Comparison of ENCODE assay signal across 18 mouse cellular contexts in genomic region chr17:11029348-11029747, GRCm38 (mm10).
DNase-seq lines count a peak whose midpoint lies in the region; ATAC-seq and TF ChIP-seq lines count a peak whose summit lies in the region.
"Had no signal": no experiment of that assay in that cellular context is flagged by ENCODE, and none has a peak within 500 bp of the region (broad histone marks: within the 10 kb centered on the region; RNA-seq: fewer than 3 reads in every experiment).

No protein-coding gene starts in this region.

- peak; percentile 20; the same call in 1 of the 2 replicates for TF ChIP-seq CTCF in liver, embryonic 14.5 days (IDR thresholded peaks at IDR 0.05; ENCODE audit: low read depth)
- peak; percentile 19 to 61 (median 55); a peak in 5 of 6 replicates for TF ChIP-seq CTCF in MEL (IDR thresholded peaks at IDR 0.05 in 2 of 3, conservative IDR thresholded peaks at IDR 0.05 in 1 of 3; ENCODE audit: control insufficient read depth in 1 of 3, insufficient read depth in 1 of 3, low read depth in 2 of 3, low read length in 3 of 3, poor library complexity in 1 of 3, severe bottlenecking in 1 of 3)
- TF ChIP-seq CTCF in lung, postnatal 0 days (IDR thresholded peaks at IDR 0.05) = no peak; the same call in 1 of the 2 replicates

- peak; percentile 13 for DNase-seq in embryo, embryonic 10.5 days (ENCODE audit: low spot score)
- DNase-seq in embryo, embryonic 11 days = no peak
- DNase-seq in liver, embryonic 14.5 days (ENCODE audit: low read depth in 3 of 3, low spot score in 3 of 3) = no peak
- peak; percentile 40 for DNase-seq in MEL (ENCODE audit: low read depth, low spot score)
- peak; percentile 4 for DNase-seq in mesoderm, embryonic 11.5 days (ENCODE audit: low read depth, low spot score)
- DNase-seq in lung, postnatal 0 days (ENCODE audit: low spot score) = no peak
- DNase-seq: cerebellum, postnatal 36 days; heart, postnatal 10 days; kidney, adult 8-10 months; right cerebral cortex, adult 18-20 months; thymus, postnatal 14 days had no signal

- H3K27ac ChIP-seq in liver, embryonic 14.5 days = no peak overlapping the region
- H3K27ac ChIP-seq in liver, embryonic 12.5 days = no peak overlapping the region
- H3K27ac ChIP-seq in MEL (ENCODE audit: control insufficient read depth, low read depth, low read length) = no peak overlapping the region
- H3K27ac ChIP-seq in lung, postnatal 0 days (ENCODE audit: low read length) = no peak overlapping the region
- no peak overlapping the region for H3K27ac ChIP-seq in heart, embryonic 12.5 days (ENCODE audit: poor library complexity, severe bottlenecking)
- H3K27ac ChIP-seq: forebrain, embryonic 13.5 days; hindbrain, embryonic 15.5 days; left cerebral cortex, adult 2 months; midbrain, embryonic 13.5 days had no signal

- ATAC-seq in liver, embryonic 14.5 days (ENCODE audit: insufficient read depth) = no peak
- no peak for ATAC-seq in liver, embryonic 12.5 days
- no peak for ATAC-seq in lung, postnatal 0 days
- ATAC-seq in heart, embryonic 12.5 days (ENCODE audit: insufficient number of reproducible peaks, low FRiP score) = no peak
- ATAC-seq: forebrain, embryonic 13.5 days; midbrain, embryonic 13.5 days had no signal

- no peaks in the 10 kb centered on the region for H3K79me2 ChIP-seq in MEL (ENCODE audit: control insufficient read depth, insufficient read depth, low read length, poor library complexity)

- TF ChIP-seq RAD21 in MEL (IDR thresholded peaks at IDR 0.05; ENCODE audit: low read depth, low read length) = peak; percentile 55

- no peak overlapping the region for H3K4me3 ChIP-seq in liver, embryonic 14.5 days (ENCODE audit: insufficient read depth in 1 of 2, low read depth in 2 of 2, low read length in 2 of 2)
- no peak overlapping the region for H3K4me3 ChIP-seq in liver, embryonic 12.5 days
- no peak overlapping the region for H3K4me3 ChIP-seq in MEL (ENCODE audit: control insufficient read depth in 1 of 2, insufficient read depth in 1 of 2, low read depth in 2 of 2, low read length in 2 of 2)
- H3K4me3 ChIP-seq in lung, postnatal 0 days (ENCODE audit: low read depth, low read length) = no peak overlapping the region
- H3K4me3 ChIP-seq in heart, embryonic 12.5 days = no peak overlapping the region
- H3K4me3 ChIP-seq: forebrain, embryonic 13.5 days; hindbrain, embryonic 15.5 days; left cerebral cortex, adult 2 months; limb, embryonic 13.5 days; midbrain, embryonic 13.5 days had no signal

- H3K4me2 ChIP-seq in liver, embryonic 14.5 days (ENCODE audit: low read depth) = no peak overlapping the region
- no peak overlapping the region for H3K4me2 ChIP-seq in liver, embryonic 12.5 days
- H3K4me2 ChIP-seq in lung, postnatal 0 days (replicated peaks; ENCODE audit: low read depth, low read length) = no peak overlapping the region
- no peak overlapping the region for H3K4me2 ChIP-seq in heart, embryonic 12.5 days
- H3K4me2 ChIP-seq: forebrain, embryonic 13.5 days; hindbrain, embryonic 15.5 days; limb, embryonic 13.5 days; midbrain, embryonic 13.5 days had no signal

- no peaks in the 10 kb centered on the region for H3K27me3 ChIP-seq in liver, embryonic 14.5 days (ENCODE audit: control insufficient read depth, insufficient read depth, low read length)
- H3K27me3 ChIP-seq in liver, embryonic 12.5 days (replicated peaks) = no peaks in the 10 kb centered on the region
- H3K27me3 ChIP-seq in MEL (ENCODE audit: control insufficient read depth in 1 of 2, insufficient read depth in 2 of 2, low read length in 2 of 2) = no peaks in the 10 kb centered on the region
- H3K27me3 ChIP-seq in lung, postnatal 0 days (replicated peaks; ENCODE audit: insufficient read depth, low read length) = no peaks in the 10 kb centered on the region
- no peaks in the 10 kb centered on the region for H3K27me3 ChIP-seq in heart, embryonic 12.5 days (replicated peaks)
- H3K27me3 ChIP-seq: forebrain, embryonic 13.5 days; hindbrain, embryonic 15.5 days; limb, embryonic 13.5 days; midbrain, embryonic 13.5 days had no signal

- no peaks in the 10 kb centered on the region for H3K9me3 ChIP-seq in liver, embryonic 14.5 days (ENCODE audit: control insufficient read depth, low read length)
- no peaks in the 10 kb centered on the region for H3K9me3 ChIP-seq in liver, embryonic 12.5 days (replicated peaks)
- no peaks in the 10 kb centered on the region for H3K9me3 ChIP-seq in MEL (replicated peaks; ENCODE audit: insufficient read depth, low read length)
- H3K9me3 ChIP-seq in lung, postnatal 0 days (ENCODE audit: low read length) = no peaks in the 10 kb centered on the region
- H3K9me3 ChIP-seq in heart, embryonic 12.5 days (replicated peaks) = no peaks in the 10 kb centered on the region
- H3K9me3 ChIP-seq: forebrain, embryonic 13.5 days; hindbrain, embryonic 15.5 days; limb, embryonic 13.5 days; midbrain, embryonic 13.5 days had no signal

- no peak for TF ChIP-seq POLR2A in MEL (IDR thresholded peaks at IDR 0.05; ENCODE audit: control insufficient read depth in 1 of 2, insufficient read depth in 1 of 2, low read depth in 1 of 2, low read length in 2 of 2, poor library complexity in 1 of 2)

- 82% methylated on average over 4 of the region's 4 CpGs for WGBS in liver, embryonic 14.5 days (ENCODE audit: insufficient replicate concordance)
- 86% methylated on average over 4 of the region's 4 CpGs for WGBS in liver, embryonic 12.5 days (ENCODE audit: insufficient replicate concordance)
- WGBS in lung, postnatal 0 days = 95% methylated on average over 4 of the region's 4 CpGs
- 92% methylated on average over 4 of the region's 4 CpGs for WGBS in heart, embryonic 12.5 days

- no peaks in the 10 kb centered on the region for H3K4me1 ChIP-seq in liver, embryonic 14.5 days (replicated peaks; ENCODE audit: control insufficient read depth in 2 of 2, insufficient read depth in 2 of 2, low read length in 1 of 2)
- H3K4me1 ChIP-seq in liver, embryonic 12.5 days = no peaks in the 10 kb centered on the region
- no peaks in the 10 kb centered on the region for H3K4me1 ChIP-seq in MEL (ENCODE audit: control insufficient read depth in 1 of 2, insufficient read depth in 2 of 2, low read length in 2 of 2)
- no peaks in the 10 kb centered on the region for H3K4me1 ChIP-seq in lung, postnatal 0 days (ENCODE audit: insufficient read depth, low read depth, low read length)
- no peaks in the 10 kb centered on the region for H3K4me1 ChIP-seq in heart, embryonic 12.5 days (replicated peaks)
- H3K4me1 ChIP-seq: forebrain, embryonic 13.5 days; hindbrain, embryonic 15.5 days; midbrain, embryonic 13.5 days had no signal

- no peak for TF ChIP-seq EP300 in liver, embryonic 14.5 days (IDR thresholded peaks at IDR 0.05; ENCODE audit: low read depth)
- TF ChIP-seq EP300 in MEL (IDR thresholded peaks at IDR 0.05; ENCODE audit: low read depth in 1 of 2, low read length in 2 of 2) = no peak
- no peak for TF ChIP-seq EP300 in lung, postnatal 0 days (IDR thresholded peaks at IDR 0.05)

- H3K9ac ChIP-seq in liver, embryonic 14.5 days (replicated peaks) = no peak overlapping the region
- H3K9ac ChIP-seq in liver, embryonic 12.5 days = no peak overlapping the region
- no peak overlapping the region for H3K9ac ChIP-seq in MEL (ENCODE audit: control insufficient read depth, low read depth, low read length, poor library complexity, severe bottlenecking)
- no peak overlapping the region for H3K9ac ChIP-seq in lung, postnatal 0 days (replicated peaks; ENCODE audit: low read depth)
- H3K9ac ChIP-seq in heart, embryonic 12.5 days = no peak overlapping the region
- H3K9ac ChIP-seq: forebrain, embryonic 13.5 days; hindbrain, embryonic 15.5 days; limb, embryonic 13.5 days; midbrain, embryonic 13.5 days had no signal

- H3K36me3 ChIP-seq in liver, embryonic 14.5 days (replicated peaks; ENCODE audit: control insufficient read depth, insufficient read depth, low read depth) = no peaks in the 10 kb centered on the region
- H3K36me3 ChIP-seq in liver, embryonic 12.5 days = no peaks in the 10 kb centered on the region
- H3K36me3 ChIP-seq in MEL (ENCODE audit: control insufficient read depth in 1 of 2, insufficient read depth in 2 of 2, low read length in 2 of 2) = no peaks in the 10 kb centered on the region
- H3K36me3 ChIP-seq in lung, postnatal 0 days (ENCODE audit: insufficient read depth, low read length) = no peaks in the 10 kb centered on the region
- no peaks in the 10 kb centered on the region for H3K36me3 ChIP-seq in heart, embryonic 12.5 days
- H3K36me3 ChIP-seq: hindbrain, embryonic 15.5 days; limb, embryonic 13.5 days; midbrain, embryonic 13.5 days had no signal

TF ChIP-seq in MEL, 35 proteins besides CTCF, POLR2A, EP300 and RAD21:
- peak; percentile 57 for TF ChIP-seq ZC3H11A (IDR thresholded peaks at IDR 0.05; ENCODE audit: low read depth, low read length)
- peak; percentile 59 for TF ChIP-seq SMC3 (IDR thresholded peaks at IDR 0.05; ENCODE audit: low read depth, low read length)
- no peak for TF ChIP-seq NELFE (IDR thresholded peaks at IDR 0.05; ENCODE audit: low read depth, low read length)
- TF ChIP-seq GABPA (IDR thresholded peaks at IDR 0.05; ENCODE audit: low read depth, low read length) = no peak
TF ChIP-seq in MEL: peak in this region for 2.

Comparison
In these comparisons a context has a peak if more than half of its experiments do, and no peak if none do; other contexts are left out.
1. DNase-seq: peak in embryo, embryonic 10.5 days (single experiment), MEL (single experiment) and mesoderm, embryonic 11.5 days (single experiment); none in embryo, embryonic 11 days (single experiment), liver, embryonic 14.5 days (0 of 3) and lung, postnatal 0 days (single experiment).